Mouse (Mus musculus): ENCODE measurements around the gene Llcfc1. TPM values are rescaled to one million over a fixed set of nuclear protein-coding genes. Genes with fewer than 3 reads are reported as not detected.

The Llcfc1 gene
- not detected in 2 replicates for total RNA-seq (2023)

DNA sequence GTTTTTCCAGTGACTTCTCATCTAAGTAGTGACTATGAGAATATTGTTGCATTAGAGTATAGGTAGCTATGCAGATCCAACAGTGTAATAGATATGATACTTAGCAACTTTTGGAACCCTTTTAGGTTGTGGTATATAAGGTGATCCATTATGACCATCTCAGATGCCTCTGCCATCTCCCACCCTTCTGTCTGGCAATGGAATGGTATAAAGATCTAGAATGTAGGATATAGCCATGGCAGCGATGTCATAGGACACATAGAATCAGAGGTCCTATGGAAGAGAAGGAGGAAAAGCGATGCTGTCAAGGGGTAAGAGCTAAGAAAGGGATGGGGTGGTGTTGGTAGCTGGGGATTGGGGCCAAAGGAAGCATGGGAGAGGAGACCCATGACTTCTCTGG lies at the start of gene Llcfc1:
Gene Llcfc1, plus strand, starts transcription at position 301 of the 400 bp plus-strand sequence.

DNA sequence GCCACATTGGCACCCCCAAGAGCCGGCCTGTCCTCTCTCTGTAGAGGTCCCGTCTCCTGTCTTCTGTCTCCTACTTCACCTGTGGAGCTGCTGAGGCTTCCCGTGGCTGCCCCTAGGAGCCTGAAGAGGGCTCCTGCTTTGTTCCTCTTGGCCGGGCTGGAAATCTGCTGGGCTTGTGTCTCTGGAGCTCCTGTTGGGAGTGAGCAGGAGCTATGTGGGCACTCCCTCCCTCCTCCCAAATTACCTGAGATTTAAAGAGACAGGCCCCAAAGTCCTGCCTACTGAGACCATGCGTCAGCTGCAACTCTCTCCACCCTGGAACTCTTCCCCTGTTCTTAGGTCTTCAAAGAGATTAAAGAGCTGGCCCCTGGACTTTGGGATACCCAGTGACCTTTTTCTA lies 48.1 kb upstream of the Llcfc1 start, which contains the start of gene Trpv6:
Gene Trpv6, minus strand, starts transcription at position 228 of the 400 bp plus-strand sequence.

DNA sequence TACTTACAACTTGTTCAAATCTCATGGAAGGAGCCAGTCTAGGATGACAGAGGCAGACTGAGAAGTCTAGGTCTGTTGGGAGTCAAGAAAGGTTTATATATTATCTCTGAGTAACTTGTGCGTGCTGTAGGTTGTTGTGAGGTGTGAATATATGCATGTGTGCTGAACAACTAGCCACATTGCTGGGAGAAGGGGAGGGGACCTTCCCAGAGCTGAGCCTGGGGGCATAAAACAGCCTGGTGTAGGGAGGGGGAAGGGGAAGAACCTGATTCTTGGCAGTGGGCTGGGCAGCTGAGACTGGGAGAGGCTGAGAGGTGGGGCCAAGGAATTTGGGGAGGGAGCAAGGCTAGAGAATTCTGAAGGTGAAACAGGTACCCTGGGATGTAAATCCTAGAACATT lies 3.6 kb upstream of the Llcfc1 start, which contains the start of gene Trpv5:
Gene Trpv5, minus strand, starts transcription at position 101 of the 400 bp plus-strand sequence.

DNA sequence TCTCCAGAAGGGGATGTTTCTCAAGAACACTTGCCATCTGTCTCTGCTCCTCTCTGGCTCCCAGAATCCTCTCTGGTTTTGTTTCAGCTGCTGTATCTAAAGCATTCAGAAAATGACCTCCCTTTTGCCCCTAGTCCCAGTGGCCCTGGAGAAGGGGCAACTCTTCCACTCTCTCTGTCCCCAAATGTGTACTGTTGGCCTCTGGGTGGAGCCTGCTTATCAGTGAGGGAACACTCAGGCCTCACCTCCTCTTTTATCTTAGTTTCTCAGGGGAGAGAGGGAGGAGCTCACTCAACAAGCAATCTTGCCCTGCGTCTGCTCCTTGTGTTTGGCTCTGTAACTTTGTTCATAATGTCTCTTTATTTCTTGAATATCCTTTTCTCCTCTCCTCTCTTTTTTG lies 19.9 kb downstream of the Llcfc1 start, which contains the start of gene Kel:
Gene Kel, minus strand, starts transcription at position 217 of the 400 bp plus-strand sequence.

Other genes starting within 250 kb of the Llcfc1 start
- gene Gm10334, start 238.3 kb upstream of the Llcfc1 start, total RNA-seq (2023): not detected in 2 replicates
- not detected in 2 replicates for gene Prss1, start 225.5 kb upstream of the Llcfc1 start, total RNA-seq (2023)
- 0.86 TPM in 1 of 2 replicates, not detected in the other for gene Prss2, start 162.6 kb upstream of the Llcfc1 start, total RNA-seq (2023)
- gene Ephb6, start 78.9 kb upstream of the Llcfc1 start, total RNA-seq (2023): 1.7 TPM in 1 of 2 replicates, not detected in the other
- gene Trpv6, start 48.0 kb upstream of the Llcfc1 start, total RNA-seq (2023): not detected in 2 replicates
- not detected in 2 replicates for gene Trpv5, start 3.7 kb upstream of the Llcfc1 start, total RNA-seq (2023)
- gene Kel, start 19.9 kb downstream of the Llcfc1 start, total RNA-seq (2023): 4.7 and 7.8 TPM in 2 replicates
- gene Olfr459, start 90.7 kb downstream of the Llcfc1 start, total RNA-seq (2023): not detected in 2 replicates
- gene Pip, start 163.1 kb downstream of the Llcfc1 start, total RNA-seq (2023): not detected in 2 replicates
- not detected in 2 replicates for gene Sval2, start 168.6 kb downstream of the Llcfc1 start, total RNA-seq (2023)

Data from neutrophil, adult 65 days (primary cell).